Mouse (Mus musculus) cerebellum, adult 11 months (tissue): ENCODE data around the gene Nucb1.

ENCODE experiments used
- DNase-seq: peaks from one replicate; pipeline ENCODE4 v3.0.0; 2022

The Nucb1 gene

DNA sequence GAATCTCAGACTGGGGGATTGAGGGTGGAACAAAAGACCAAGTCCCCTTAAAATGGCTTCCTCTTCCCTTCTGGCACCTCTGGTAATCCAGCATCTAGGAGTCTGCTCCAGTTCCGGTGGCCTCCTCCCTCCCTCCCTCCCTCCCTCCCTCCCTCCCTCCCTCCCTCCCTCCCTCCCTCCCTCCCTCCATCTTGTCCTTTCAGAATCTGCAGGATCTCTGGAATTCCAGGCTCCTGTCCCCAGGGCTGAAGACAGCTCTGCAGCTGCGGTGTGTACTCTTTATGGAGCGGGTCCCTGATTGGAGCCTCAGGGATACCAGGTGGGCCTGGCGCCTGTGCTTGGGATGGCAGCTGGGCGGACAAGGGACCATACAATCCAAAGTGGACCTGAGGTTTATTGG lies 48.9 kb downstream of the Nucb1 start:
- DNase-seq, result no peak

DNA sequence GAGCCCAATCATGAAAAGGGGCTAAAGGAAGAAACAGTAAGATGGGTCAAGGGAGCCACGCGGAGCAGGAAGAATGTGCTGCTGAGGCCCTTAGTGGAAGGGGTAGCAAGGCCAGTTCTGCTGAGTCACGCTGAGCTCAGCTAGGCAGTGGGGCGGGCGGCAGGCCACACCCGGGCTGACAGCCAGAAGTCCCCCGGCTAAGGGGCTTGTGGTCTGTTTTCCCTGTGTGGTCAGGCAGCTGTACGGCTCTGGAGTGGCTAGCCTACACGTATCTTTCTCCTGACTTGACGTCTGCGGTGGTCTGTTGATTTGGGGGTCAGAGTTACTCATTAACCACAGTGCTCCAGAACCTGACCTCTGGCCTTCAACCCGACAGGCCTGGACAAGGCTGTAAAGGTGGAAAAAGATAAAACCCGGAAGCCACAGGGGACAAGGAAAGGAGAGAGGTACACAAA lies 49.3 kb downstream of the Nucb1 start:
- DNase-seq, result no peak

DNA sequence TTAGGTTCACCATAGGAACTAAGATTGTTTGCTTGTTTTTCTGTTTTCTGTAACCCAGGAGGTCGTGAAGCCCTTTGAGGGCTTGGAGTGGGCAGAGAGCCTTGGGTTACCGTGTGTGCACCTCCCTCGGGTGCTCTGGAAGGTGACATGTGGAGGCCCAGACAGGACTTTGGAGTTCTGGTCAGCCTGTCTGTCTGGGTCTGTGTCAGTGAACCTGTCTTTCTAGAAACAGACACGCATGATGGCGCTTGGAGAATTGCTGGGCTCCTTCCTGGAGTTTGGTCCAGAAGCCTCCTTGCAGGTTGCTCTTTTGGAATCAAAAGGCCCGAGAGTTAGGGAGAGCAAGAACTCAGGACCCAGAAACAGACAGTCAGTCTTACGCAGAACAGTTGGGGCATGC lies 49.8 kb downstream of the Nucb1 start:
- no peak for DNase-seq

DNA sequence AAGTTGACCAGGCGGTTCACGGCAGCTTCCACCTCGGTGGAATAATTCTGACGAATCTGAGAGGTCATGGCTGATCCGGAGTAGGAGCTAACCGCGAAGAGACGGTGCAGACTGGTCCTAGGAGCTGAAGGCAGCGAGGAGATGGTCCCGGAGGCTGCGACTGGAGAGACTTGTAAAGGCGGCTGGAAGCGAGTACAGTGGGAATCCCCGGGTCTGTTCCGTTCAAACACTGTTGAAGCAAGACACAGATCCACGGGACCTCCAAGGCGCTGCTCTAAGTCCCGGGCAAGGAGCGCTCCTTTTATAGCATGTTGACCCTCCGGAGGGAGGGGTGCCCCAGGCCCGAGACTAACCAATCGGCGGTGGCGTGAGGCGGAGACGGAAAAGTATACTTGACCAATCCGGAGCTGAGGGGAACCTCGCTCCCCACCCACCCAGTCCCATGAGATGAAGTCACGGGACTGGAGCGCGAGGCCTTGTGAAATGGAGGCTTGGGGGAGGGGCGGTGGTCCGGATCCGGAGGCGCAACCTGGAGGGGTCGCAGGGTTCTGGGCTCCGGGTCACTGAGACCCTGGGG lies 50.6 kb downstream of the Nucb1 start, which contains the start of gene Ftl1:
TSS of gene Ftl1 (minus strand) at position 321 of the 577 bp plus-strand sequence.
- peak; percentile 95 for DNase-seq

DNA sequence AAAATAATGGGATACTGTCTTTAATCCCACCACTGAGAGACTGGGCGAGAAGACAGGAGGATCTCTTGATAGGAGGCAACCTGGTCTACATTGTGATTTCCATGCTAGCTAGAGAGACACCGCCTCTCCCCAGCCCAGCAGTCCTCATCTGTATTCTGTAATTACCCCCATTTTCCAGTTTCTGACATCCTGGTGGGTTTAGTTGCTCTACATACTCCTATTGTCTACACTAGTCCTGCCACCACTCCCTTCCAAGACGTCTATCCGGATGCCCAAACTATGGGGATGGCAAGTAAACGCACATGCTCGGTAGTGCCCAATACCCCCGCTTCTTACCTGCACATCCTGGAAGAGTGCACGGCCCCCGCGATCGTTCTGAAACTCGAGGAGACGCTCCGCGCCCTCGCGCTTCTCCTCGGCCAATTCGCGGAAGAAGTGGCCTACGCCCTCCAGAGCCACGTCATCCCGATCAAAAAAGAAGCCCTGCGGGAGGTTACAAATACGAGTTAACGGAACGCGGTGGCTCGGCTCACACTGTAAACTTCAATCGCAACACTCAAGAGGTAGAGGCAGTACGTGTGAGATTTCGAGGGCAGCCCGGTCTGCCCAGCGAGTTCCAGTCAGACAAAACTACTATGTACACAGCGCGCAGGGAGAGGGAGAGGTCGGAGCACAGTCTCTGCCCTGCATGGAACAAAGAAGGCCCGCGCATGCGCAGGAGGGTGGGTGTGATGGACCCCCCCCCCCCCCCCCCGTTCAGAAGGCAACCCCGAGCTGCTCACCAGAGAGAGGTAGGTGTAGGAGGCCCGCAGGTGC lies 51.2 kb downstream of the Nucb1 start:
- DNase-seq, result peak; percentile 77

DNA sequence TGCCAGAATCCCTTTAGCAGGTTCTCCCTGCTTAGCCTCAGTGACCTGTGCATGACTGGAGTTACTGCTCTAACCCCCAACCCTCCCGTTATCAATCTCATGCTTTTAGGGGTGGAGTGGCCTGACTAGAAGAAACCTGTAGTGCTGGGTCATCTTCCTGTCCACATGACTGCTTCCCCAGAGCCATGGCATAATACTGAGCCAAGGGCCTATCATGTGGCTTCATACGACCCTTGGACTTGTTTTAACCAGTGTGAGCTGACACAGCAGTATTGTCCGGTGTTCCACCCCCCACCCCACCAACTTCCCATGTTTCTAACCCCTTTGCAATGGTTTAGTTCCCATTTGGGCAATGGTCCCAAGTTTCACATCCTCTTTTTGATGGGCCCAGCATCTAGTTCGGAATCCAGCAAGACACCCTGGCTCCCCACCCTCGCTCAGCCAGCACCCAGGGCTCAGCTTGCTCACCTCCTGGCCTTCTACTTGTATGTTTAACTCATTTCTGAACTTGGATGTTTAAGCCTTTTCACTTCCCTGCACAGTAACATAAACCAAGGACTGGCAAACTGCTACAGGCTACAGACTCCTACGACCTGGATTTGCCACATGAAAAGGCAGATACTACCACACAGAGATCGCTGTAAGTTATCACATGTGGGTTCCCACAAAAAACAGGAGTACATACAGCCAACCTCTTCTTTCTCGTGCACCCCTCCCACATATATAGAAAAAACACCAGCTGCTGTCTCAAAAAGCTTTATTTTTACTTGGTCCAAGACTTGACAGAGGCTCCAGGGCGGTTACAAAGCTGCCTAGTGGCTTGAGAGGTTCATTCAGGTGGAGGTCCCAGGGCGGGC lies 52.8 kb downstream of the Nucb1 start:
- no peak for DNase-seq

DNA sequence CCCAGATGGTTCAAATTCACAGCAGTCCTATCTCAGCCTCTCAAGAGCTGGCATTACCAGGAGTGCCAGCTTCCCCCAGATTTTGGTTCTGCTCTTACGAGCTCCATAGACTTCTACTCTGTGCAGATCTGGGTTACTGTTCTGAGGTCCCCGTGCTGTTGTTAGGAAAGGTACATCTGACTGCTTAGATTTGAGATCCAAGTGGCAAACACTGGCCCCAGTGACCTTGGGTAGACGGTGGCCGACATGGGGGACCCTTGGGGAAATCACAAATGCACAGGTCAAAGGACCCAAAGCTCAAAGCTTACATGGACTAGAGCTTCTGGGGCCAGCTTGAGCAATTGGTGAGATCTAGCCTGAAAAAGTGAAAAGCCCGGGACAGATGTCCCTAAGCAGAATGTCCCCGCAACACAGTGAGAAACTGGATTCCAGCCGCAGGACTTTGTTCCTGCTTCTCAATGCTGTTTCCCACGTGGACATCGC lies 53.4 kb downstream of the Nucb1 start:
- DNase-seq, result no peak

DNA sequence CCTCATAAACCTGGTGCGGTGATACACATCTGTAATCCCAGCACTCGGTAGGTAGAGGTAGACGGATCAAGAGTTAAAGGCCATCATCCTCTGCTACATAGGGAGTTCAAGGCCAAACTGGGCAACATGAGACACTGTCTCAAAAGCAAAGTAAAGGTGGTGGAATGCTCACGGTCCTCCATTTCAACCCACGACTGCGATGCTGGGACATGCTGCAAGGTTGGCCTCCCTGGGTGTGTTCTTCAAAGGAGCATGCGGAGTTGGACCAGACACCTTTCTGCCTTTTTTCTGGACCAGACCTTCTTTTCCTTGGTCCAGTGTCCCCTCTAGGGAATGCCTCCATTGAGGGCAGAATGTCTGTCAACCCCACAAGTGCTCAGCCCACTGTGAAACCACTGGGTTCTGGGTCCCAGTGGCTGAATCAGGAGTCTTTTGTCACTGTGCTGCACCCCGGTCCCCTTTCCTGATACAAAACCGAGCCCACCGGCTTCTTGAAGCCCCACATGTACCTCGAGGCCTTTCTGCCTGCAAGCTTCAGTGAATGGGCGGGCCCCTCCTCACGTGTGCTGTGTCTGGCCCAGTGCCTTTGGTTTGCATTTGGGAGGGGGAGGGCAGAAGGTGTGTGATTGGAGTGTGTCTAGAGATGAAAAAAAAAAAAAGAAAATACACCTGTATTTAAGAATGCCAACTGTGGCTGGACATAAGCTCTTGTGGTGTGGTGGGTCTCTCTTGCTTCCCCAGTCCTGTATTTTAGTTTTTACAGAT lies 54.1 kb downstream of the Nucb1 start:
- no peak for DNase-seq

DNA sequence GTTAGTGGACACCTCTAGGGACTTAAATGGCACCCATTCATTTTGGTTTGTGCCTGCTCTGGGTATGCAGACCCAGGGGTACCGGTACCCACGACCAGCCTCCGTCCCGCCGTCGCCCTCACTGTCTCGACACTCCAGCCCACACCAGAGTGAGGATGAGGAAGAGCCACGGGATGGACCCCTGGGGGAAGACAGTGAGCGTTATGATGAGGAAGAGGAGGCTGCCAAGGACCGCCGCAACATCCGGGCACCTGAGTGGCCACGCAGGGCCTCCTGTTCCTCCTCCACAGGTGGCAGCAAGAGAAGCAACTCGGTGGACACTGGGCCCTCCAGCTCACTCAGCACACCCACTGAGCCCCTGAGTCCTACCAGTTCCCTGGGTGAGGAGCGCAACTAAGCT lies 55.2 kb downstream of the Nucb1 start:
- no peak for DNase-seq

DNA sequence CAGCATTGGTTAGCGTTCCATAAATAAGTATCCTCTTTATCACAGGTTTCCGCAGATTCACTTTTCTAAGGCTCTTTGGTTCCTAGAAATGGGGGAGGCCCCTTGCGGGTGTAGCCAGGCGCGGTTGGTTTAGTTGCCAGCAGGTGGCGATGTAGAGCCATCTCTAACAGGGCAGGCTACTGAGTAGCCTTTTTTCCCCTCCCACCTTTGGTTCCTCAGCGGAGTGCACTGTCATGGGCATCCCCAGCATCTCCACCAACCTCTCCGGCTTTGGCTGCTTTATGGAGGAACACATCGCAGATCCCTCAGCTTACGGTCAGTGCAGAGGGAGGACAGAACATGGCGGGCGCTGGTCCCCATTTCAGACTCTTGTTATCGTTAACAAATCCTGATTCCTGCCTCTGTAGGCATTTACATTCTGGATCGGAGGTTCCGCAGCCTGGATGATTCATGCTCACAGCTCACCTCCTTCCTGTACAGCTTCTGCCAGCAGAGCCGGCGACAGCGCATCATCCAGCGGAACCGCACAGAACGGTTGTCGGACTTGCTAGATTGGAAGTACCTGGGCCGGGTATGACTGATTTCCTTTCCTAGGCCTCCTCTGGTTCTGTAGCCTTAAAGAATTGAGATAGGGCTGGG lies 58.7 kb downstream of the Nucb1 start:
- DNase-seq, result peak; percentile 80

DNA sequence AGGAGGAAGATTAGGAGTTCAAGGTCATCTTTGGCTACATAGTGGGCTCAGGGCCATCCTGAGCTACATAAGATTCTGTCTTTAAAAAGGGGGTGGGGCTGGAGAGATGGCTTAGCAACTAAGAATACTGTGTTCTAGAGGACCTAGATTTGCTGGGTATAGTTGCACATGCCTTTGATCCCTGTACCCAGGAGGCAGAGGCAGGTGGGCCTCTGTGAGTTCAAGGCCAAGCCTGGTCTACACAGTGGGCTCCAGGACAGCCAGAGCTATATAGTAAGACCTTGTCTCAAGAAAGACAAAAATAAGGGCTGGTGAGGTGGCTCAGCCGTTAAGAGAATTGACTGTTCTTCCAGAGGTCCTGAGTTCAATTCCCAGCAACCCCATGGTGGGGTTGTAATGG lies 60.2 kb downstream of the Nucb1 start:
- DNase-seq, result no peak

DNA sequence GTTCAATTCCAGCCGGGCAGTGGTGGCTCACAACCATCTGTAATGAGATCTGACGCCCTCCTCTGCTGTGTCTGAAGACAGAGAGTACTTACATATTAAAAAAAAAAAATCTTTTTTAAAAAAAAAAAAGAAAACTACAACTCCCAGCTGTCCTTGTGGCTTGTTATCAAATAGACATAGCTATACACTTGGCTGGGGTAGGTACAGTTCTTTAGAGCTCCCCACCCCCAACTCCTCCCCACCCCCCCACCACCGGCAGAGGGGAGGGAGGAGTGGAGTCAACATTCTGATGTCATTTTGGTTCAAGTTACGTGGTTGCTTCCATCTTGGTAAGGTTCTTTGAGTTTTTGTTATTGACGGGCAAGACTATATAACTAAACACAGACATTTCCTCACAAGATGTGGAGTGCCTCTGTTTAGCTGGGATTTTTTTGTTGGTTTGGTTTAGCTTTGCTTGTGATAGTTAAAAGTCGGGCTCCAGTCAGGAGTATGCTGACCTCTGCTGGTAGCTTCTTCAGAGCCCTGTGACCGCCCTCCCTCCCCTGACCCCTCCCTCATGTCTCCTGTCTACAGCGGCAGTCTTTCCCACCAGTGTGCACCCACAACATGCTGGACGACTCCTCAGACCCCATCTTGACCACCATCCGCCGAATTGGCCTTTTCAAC lies 62.7 kb downstream of the Nucb1 start:
- no peak for DNase-seq

DNA sequence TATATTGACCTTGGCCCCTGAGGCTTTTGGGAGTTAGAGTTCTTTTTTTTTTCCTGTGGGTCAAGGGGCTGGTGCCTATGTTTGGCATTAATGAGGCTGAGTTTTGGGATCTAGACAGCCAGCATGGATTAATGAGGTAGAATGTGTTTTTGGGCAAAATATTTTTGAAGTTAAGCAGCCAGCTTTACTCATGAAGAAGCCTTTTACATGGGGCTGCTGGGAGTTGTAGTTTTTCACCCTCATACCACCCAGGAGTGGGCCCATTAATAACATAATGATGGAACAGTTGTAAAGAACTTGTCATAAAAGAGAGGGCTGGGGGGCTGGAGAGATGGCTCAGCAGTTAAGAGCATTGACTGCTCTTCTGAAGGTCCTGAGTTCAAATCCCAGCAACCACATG lies 63.6 kb downstream of the Nucb1 start:
- no peak for DNase-seq

DNA sequence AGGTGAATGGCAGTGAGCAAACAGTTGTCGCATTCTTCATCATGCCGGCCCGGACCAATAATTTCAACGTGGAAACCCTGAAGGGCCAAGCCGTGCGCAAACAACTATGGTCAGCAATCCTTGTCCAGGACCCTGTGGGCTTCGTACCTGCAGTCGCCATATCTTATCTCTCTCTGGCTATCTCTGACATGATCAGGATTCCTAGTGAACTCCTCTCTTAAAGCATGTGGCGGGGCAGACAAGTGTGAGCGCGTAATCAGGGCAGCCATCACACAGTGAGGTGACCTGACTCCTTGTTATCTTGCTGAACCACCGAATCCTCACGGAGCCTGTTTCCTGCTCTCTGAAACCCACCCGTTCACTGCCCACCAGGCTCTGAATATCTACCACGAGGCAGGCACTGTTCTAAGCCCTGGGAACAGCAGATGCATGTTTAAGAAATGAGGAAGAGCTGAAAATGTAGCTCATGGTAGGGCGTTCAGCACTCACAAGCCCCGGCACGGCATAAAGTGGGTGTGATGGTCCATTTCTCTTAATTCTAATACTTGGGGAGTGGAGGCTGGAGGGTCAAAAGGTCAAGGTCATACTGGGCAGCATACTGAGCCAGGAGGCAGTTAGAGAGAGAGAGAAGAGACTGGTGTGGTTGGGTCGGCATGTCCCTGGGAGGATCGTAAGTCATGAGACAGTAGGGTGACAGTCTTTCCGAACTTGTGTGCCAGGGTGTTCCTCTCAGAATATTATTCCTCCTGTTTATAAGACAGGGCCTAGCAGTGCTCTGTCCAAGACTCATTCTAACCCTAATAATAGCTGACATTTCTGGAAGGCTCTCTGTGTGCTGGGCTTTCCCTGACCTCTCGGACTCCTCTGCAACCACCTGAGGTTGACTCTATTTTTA lies 66.4 kb downstream of the Nucb1 start:
- DNase-seq, result no peak
